Mouse (Mus musculus): ENCODE measurements around the gene Sft2d2.

Gene Sft2d2

GRCm38 (mm10) chr1:165190571-165191273 is 3.5 kb downstream of the Sft2d2 start:
- DNase-seq (ENCODE audit: low spot score): no peak

DNA sequence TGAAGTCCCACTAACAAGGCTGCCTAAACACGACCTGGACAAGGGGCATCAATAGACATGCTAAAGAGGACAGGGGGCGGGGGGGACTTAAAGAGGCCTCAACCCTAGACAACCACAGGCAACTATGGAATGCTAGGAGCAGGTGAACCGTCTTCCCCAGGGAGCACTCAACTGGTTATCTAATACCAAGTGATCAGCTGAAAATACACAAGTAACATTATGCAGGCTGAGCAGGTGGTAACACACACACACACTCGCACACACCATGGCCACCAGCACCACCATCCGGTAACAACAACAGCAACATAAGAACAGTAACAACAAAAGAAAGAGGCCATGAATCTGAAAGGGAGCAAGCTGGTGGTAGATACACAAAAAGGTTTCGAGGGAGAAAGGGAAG is 4.2 kb downstream of the Sft2d2 start:
- DNase-seq (ENCODE audit: low spot score): no peak

- DNase-seq (ENCODE audit: low spot score): no peak
These were observed 5.2 kb downstream of the Sft2d2 start for GRCm38 (mm10) chr1:165188806-165189580.

- DNase-seq (ENCODE audit: low spot score): no peak
These were observed 6.9 kb downstream of the Sft2d2 start for GRCm38 (mm10) chr1:165187357-165187756.

DNA sequence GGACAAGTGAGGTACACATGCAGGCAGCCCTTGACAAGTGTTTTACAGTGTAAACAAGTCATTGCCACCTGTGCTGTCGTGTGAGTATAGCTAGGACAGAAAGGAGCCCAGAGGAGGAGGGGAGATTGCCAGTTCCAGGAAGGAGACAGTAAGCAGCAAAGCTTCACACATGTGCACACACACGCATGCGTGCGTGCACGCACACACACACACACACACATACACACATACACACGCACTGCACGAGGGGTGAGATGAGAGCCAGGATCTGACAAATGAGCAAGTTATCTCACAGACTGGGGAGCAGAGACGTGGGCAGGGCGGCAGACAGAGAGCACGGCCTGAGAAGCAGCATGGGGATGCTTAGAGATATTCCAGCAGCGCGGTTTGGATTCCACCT is 7.7 kb downstream of the Sft2d2 start:
- no peak for DNase-seq (ENCODE audit: low spot score)

GRCm38 (mm10) chr1:165185116-165185515 is 9.1 kb downstream of the Sft2d2 start:
- DNase-seq (ENCODE audit: low spot score): no peak

GRCm38 (mm10) chr1:165184178-165184577 is 10.1 kb downstream of the Sft2d2 start:
- DNase-seq (ENCODE audit: low spot score): no peak

- DNase-seq (ENCODE audit: low spot score): no peak
These were observed 10.8 kb downstream of the Sft2d2 start for GRCm38 (mm10) chr1:165183400-165183799.

- DNase-seq (ENCODE audit: low spot score): no peak
These were observed 14.9 kb downstream of the Sft2d2 start for GRCm38 (mm10) chr1:165179321-165179720.

GRCm38 (mm10) chr1:165178075-165178474 is 16.2 kb downstream of the Sft2d2 start:
- DNase-seq (ENCODE audit: low spot score): no peak

DNA sequence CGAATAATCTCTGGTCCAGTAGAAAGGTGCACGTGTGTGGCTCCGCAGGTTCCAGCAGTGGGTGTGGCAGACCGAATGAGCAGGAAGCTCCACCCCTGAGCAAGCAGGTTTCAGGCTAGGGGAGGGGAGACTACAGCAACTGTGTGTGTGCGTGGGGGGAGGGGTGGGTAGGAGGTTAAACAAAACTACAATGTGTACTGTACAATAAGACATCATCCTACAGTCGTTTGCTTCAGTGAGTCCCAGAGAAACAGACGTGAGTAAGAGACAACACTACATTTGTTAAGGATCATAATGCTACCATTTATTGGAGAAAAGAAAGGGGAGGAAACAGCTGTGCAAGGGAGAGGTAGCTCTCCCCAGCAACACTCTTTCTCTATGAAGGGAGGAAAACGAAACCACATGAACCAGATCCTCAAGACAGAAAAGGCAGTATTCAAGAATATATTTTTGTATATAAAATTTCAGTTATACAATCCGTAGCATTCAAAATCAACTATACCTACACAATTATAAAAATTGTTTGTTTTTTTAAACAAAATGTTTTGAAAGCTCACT is 20.1 kb downstream of the Sft2d2 start:
- no peak for DNase-seq (ENCODE audit: low spot score)

GRCm38 (mm10) chr1:165171277-165171676 is 23.0 kb downstream of the Sft2d2 start:
- no peak for DNase-seq (ENCODE audit: low spot score)

- no peak for DNase-seq (ENCODE audit: low spot score)
These were observed 24.1 kb downstream of the Sft2d2 start for GRCm38 (mm10) chr1:165170157-165170556.

- no peak for DNase-seq (ENCODE audit: low spot score)
These were observed 24.8 kb downstream of the Sft2d2 start for GRCm38 (mm10) chr1:165169462-165169861.

DNA sequence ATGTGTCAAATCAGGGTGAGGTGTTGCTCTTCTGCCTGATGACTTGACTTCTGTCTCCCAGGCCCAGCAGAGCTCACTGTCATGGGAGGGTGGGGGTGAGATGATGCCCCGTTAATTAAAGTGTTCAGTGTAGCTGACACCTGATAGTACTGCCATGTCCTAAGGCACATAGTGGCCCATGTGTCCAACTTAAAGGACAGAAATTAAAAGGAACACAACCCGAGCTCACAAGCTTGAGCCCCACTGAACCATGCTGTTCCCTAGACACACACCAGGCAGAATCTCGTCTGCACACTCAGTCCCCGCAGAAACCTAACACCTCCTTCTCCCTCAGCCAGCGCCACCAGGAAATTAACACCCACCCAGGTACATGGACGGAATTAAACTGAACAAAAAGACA is 29.3 kb downstream of the Sft2d2 start:
- DNase-seq (ENCODE audit: low spot score): no peak

DNA sequence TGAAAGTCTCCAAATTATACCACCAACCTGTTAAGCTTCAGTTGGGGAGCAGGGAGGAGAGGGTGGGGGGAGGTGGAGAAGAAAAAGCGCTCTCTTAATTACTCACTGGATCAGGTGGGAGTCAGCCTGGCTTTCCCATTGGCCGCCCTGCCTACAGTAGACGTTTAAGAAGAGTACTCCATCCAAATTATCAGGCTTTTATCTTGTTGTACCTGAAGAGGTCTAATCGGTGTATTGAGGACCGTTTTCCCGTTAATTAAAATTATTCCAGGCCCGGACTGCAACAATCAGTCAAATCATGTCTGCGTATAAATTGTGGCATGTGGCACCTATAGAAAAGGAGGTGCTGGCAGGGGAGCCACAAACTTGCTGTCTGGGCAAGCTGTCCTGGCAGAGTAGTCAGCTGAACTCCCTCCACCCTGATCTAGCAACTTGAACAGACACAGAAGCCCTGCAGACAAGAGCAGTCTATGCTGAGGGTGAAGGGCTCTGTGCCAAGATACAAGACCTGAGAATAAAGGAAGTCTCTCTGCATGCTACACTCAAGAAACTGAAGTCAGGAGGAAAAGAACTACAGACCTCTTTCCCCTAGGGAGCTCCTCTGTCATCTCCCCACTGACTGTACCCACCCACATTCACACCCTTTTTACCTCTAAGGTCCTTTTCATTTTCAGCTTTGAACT is 33.4 kb downstream of the Sft2d2 start, which contains the start of gene Tbx19:
Gene Tbx19 (minus strand): TSS at position 51 of the 683 bp plus-strand sequence.
- no peak for DNase-seq (ENCODE audit: low spot score)

DNA sequence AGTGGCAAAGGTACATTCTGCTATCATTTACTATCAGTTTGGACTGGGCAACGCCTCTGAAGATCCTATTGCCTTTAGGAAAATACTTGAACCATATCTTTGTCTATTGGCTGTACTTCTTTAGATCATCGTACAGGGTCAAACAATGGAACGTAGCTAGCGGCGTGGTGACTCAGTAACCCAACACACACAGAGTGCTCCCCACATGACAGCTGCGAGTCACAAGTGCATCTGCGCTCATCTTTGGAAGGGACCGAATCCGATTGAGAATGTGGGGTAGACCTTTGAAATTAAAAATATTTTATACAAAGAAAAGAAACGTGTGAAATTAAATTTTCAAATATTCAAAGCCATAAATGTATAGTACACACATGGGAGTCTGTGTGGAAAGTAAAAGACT is 35.4 kb downstream of the Sft2d2 start:
- DNase-seq (ENCODE audit: low spot score): no peak

- DNase-seq (ENCODE audit: low spot score): no peak
These were observed 40.1 kb downstream of the Sft2d2 start for GRCm38 (mm10) chr1:165154162-165154561.

- no peak for DNase-seq (ENCODE audit: low spot score)
These were observed 43.0 kb downstream of the Sft2d2 start for GRCm38 (mm10) chr1:165151216-165151615.

DNA sequence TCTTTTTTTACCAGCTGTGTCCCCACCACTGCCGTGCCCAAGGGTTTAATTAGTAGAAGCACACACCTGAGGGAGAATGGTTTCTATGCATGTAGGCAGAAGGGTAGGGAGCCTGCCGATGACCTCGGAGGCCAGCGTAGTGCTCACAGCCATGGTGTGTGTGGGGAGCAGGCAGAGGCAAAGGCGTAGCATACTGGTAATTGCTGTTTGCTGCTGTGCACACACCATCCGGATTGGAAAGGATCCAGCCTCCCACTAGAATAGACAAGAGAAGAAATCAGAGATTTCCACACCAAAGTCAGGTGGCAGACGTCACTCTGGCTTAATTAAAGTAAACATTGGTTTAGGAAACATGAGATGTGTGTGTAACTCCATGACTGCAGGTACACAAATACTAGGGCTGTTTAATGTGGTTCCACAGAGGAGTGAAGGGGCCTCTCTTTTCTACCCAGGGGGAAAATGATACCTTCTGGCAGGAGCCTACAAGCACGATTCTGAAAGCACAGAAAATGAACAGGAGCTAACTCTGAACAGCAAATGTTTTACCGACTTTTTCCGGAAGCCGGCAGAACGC is 51.8 kb downstream of the Sft2d2 start:
- DNase-seq (ENCODE audit: low spot score): no peak

DNA sequence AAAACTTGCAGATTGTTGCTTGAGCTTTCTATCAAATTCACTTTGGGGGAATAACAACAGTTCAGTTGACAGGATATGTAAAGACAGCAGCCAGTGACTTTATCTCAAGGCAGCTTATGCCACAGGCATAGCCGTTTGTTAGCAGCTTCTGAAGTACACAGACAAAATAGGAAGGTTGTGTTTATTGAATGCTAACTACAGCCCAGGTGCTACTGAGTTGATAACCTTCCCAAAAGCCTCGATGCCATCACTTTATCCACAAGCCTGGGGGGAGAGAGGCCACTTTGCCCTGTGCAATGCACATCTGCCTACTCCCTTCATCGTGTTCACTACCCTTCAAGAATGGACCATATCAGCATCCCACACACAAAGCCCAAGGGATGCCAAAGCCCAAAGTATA is 54.0 kb downstream of the Sft2d2 start:
- no peak for DNase-seq (ENCODE audit: low spot score)

GRCm38 (mm10) chr1:165133858-165134257 is 60.4 kb downstream of the Sft2d2 start:
- no peak for DNase-seq (ENCODE audit: low spot score)
